ENCODE assay signal across 14 mouse cellular contexts in genomic region chr19:4217140-4217539, GRCm38 (mm10). TPM values are rescaled to one million over a fixed set of nuclear protein-coding genes. Genes with fewer than 3 reads are reported as not detected.
DNase-seq lines count a peak whose midpoint lies in the region; ATAC-seq and TF ChIP-seq lines count a peak whose summit lies in the region.
"Had no signal": no experiment of that assay in that cellular context is flagged by ENCODE, and none has a peak within 500 bp of the region (broad histone marks: within the 10 kb centered on the region; RNA-seq: fewer than 3 reads in every experiment).

No protein-coding gene starts in this region.

- H3K27ac ChIP-seq in heart, embryonic 13.5 days (replicated peaks): no peak overlapping the region
- H3K27ac ChIP-seq in limb, embryonic 14.5 days (replicated peaks; ENCODE audit: low read depth, low read length): no peak overlapping the region
- H3K27ac ChIP-seq: hindbrain, embryonic 13.5 days; macrophage had no signal

- no peak for ATAC-seq in heart, embryonic 13.5 days (ENCODE audit: extremely low read depth, insufficient number of reproducible peaks, low FRiP score, low TSS enrichment)
- ATAC-seq in limb, embryonic 14.5 days (ENCODE audit: low FRiP score, low read depth): no peak

- 18% methylated on average over 5 of the region's 5 CpGs for WGBS in heart, embryonic 13.5 days
- 13% methylated on average over 5 of the region's 5 CpGs for WGBS in limb, embryonic 14.5 days

- H3K9me3 ChIP-seq in heart, embryonic 13.5 days: no peaks in the 10 kb centered on the region
- no peaks in the 10 kb centered on the region for H3K9me3 ChIP-seq in limb, embryonic 14.5 days (ENCODE audit: control insufficient read depth, low read length)
- H3K9me3 ChIP-seq: hindbrain, embryonic 13.5 days had no signal

- H3K9ac ChIP-seq in heart, embryonic 13.5 days: peak overlapping the region; percentile 16; the same call in 1 of the 2 replicates
- 0 out of 2 replicates have a peak overlapping the region, but pooled peaks have one; percentile 3 for H3K9ac ChIP-seq in limb, embryonic 14.5 days (ENCODE audit: low read depth, low read length, severe bottlenecking)
- H3K9ac ChIP-seq: hindbrain, embryonic 13.5 days had no signal

- H3K4me1 ChIP-seq in heart, embryonic 13.5 days: peaks cover 86% of the 10 kb centered on the region
- peaks cover 56% of the 10 kb centered on the region for H3K4me1 ChIP-seq in limb, embryonic 14.5 days (ENCODE audit: control insufficient read depth, insufficient read depth, low read length)

- H3K36me3 ChIP-seq in heart, embryonic 13.5 days: no peaks in the 10 kb centered on the region
- H3K36me3 ChIP-seq in limb, embryonic 14.5 days (ENCODE audit: control insufficient read depth, insufficient read depth, low read length): peaks cover 4% of the 10 kb centered on the region
- H3K36me3 ChIP-seq: hindbrain, embryonic 13.5 days had no signal

- no peak overlapping the region for H3K4me3 ChIP-seq in heart, embryonic 13.5 days
- 0 out of 2 replicates have a peak overlapping the region, but pooled peaks have one; percentile 2 for H3K4me3 ChIP-seq in limb, embryonic 14.5 days (replicated peaks; ENCODE audit: low read length)
- H3K4me3 ChIP-seq: hindbrain, embryonic 13.5 days had no signal

- H3K27me3 ChIP-seq in heart, embryonic 13.5 days (replicated peaks): peaks cover 90% of the 10 kb centered on the region
- no peaks in the 10 kb centered on the region for H3K27me3 ChIP-seq in limb, embryonic 14.5 days (ENCODE audit: control insufficient read depth, insufficient read depth, low read length)

- no peak overlapping the region for H3K4me2 ChIP-seq in heart, embryonic 13.5 days
- peak overlapping the region; percentile 94 for H3K4me2 ChIP-seq in limb, embryonic 14.5 days (replicated peaks; ENCODE audit: low read depth, low read length, severe bottlenecking)
- H3K4me2 ChIP-seq: hindbrain, embryonic 13.5 days had no signal

- no peak for DNase-seq in heart, adult 8-10 months (ENCODE audit: low spot score)
- peak; percentile 22 for DNase-seq in retina, postnatal 1 day
- DNase-seq in retina, embryonic 14.5 days (ENCODE audit: low spot score): no peak
- DNase-seq in limb, embryonic 14.5 days (ENCODE audit: low spot score): no peak
- no peak for DNase-seq in cerebellum, adult 11-12 months
- no peak for DNase-seq in right cerebral cortex, postnatal 10 days (ENCODE audit: low spot score in 2 of 2)
- no peak for DNase-seq in kidney, adult 11 months
- DNase-seq: adrenal gland, postnatal 25 days; cerebellum, adult 2 months had no signal

- TF ChIP-seq POLR2A in limb, embryonic 14.5 days (IDR thresholded peaks at IDR 0.05; ENCODE audit: borderline replicate concordance, extremely low read depth, insufficient read depth, insufficient read length): no peak

RNA-seq across cellular contexts. Expression of gene AC109138.7, which starts 3.0 kb away (rescaled TPM):
- polyA plus RNA-seq in heart, embryonic 13.5 days (2015; fragmentation: Nextera tagmentation; extraction: Ambion mirVana): not detected in 2 replicates
- under 1 TPM in 1 of 4 experiments, not detected in 3; 0.87 TPM for total RNA-seq in heart, adult 8-10 months (2022)
- 0.83 and 1.0 TPM in 2 replicates for polyA plus RNA-seq in limb, embryonic 14.5 days (2012; rRNA removed)
- polyA plus RNA-seq in limb, embryonic 14.5 days (2014; fragmentation: Nextera tagmentation; extraction: Ambion mirVana): not detected in 2 replicates
- total RNA-seq: adrenal gland, postnatal 25 days; granulocyte monocyte progenitor cell, adult 5-6 weeks; layer of hippocampus, adult 18-20 months had no signal
- polyA plus RNA-seq: hindbrain, embryonic 13.5 days; macrophage had no signal

RNA-seq across cellular contexts. Expression of gene Clcf1, which starts 3.1 kb away (rescaled TPM):
- 1.1 and 1.9 TPM in 2 replicates for polyA plus RNA-seq in heart, embryonic 13.5 days (2015; fragmentation: Nextera tagmentation; extraction: Ambion mirVana)
- 1 to 10 TPM in 2 of 4 experiments, under 1 TPM in 2; 0.57 to 1.6 (median 1.0) TPM for total RNA-seq in heart, adult 8-10 months (2022)
- polyA plus RNA-seq in limb, embryonic 14.5 days (2012; rRNA removed): 42.8 and 61.2 TPM in 2 replicates
- polyA plus RNA-seq in limb, embryonic 14.5 days (2014; fragmentation: Nextera tagmentation; extraction: Ambion mirVana): 7.7 and 8.7 TPM in 2 replicates

RNA-seq across cellular contexts. Expression of gene Pold4, which starts 14.6 kb away (rescaled TPM):
- polyA plus RNA-seq in heart, embryonic 13.5 days (2015; fragmentation: Nextera tagmentation; extraction: Ambion mirVana): 19.9 and 23.5 TPM in 2 replicates
- total RNA-seq in heart, adult 8-10 months (2022): 10 to 100 TPM; 11.9 to 17.5 (median 14.3) TPM
- polyA plus RNA-seq in limb, embryonic 14.5 days (2012; rRNA removed): 48.0 and 50.7 TPM in 2 replicates
- 26.5 and 28.4 TPM in 2 replicates for polyA plus RNA-seq in limb, embryonic 14.5 days (2014; fragmentation: Nextera tagmentation; extraction: Ambion mirVana)

RNA-seq across cellular contexts. Expression of gene Rad9a, which starts 15.7 kb away (rescaled TPM):
- 21.3 and 22.2 TPM in 2 replicates for polyA plus RNA-seq in heart, embryonic 13.5 days (2015; fragmentation: Nextera tagmentation; extraction: Ambion mirVana)
- 1 to 10 TPM; 5.3 to 6.2 (median 5.6) TPM for total RNA-seq in heart, adult 8-10 months (2022)
- polyA plus RNA-seq in limb, embryonic 14.5 days (2012; rRNA removed): 57.5 and 75.5 TPM in 2 replicates
- polyA plus RNA-seq in limb, embryonic 14.5 days (2014; fragmentation: Nextera tagmentation; extraction: Ambion mirVana): 33.3 and 38.0 TPM in 2 replicates

RNA-seq across cellular contexts. Expression of gene Ppp1ca, which starts 25.3 kb away (rescaled TPM):
- 642 and 729 TPM in 2 replicates for polyA plus RNA-seq in heart, embryonic 13.5 days (2015; fragmentation: Nextera tagmentation; extraction: Ambion mirVana)
- total RNA-seq in heart, adult 8-10 months (2022): 100 to 1,000 TPM; 261 to 310 (median 281) TPM
- 490 and 517 TPM in 2 replicates for polyA plus RNA-seq in limb, embryonic 14.5 days (2012; rRNA removed)
- polyA plus RNA-seq in limb, embryonic 14.5 days (2014; fragmentation: Nextera tagmentation; extraction: Ambion mirVana): 794 and 821 TPM in 2 replicates
